Mouse (Mus musculus) B cell, adult (primary cell): ENCODE measurements around the gene Cd300c. TPM values are rescaled to one million over a fixed set of nuclear protein-coding genes. Genes with fewer than 3 reads are reported as not detected.

Source experiments
- total RNA-seq: library from RNA; stranded (reverse); gene quantifications from 4 replicates; pipeline ENCODE4 v1.2.4, GENCODE M21; 2023; ENCODE audit not compliant: inconsistent age

The Cd300c gene
- not detected in 4 replicates for total RNA-seq

DNA sequence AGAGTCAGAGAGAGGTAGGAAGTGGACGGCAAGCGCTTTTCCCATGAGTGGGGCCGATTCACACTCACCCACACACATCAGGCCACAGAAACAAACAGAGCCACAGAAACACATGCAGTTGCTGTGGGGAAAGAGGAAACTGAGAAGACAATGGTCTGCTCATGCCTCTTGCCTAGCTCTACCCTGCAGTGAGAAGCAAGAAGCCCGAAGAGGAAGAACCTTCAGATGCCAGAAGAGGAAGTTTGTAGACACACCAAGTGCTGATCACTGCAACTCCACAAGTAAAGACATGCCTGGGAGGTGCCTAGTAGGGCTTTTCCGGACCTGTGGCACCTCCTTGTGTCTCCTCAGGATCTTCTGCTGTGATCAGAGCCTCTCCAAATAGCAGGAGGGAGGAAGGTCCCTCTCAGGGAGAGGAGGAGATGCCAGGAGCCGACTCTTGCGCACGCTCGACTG, at the start of gene Cd300c:
TSS of gene Cd300c (minus strand) at position 406 of the 456 bp plus-strand sequence.

DNA sequence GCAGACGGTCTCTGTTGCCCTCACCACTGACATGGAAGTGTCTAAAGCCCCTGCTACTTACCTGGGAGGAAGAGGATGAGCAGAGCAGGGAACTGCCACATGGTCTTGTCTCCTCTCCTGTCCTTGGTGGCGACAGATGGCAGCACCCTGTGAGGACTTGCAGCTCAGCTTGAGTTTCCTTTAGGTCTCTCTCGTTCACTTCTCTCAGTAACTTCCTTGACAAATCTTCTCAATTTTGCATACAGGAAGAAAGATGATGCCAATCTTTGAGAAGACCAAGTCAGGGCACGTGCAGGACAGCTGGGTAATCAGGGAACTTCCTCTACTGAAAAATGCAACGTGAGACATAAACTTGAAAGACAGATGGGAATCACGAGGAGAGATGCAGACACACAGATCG, 47.1 kb upstream of the Cd300c start, which contains the start of gene Cd300ld2:
TSS of gene Cd300ld2 (minus strand) at position 101 of the 400 bp plus-strand sequence.

DNA sequence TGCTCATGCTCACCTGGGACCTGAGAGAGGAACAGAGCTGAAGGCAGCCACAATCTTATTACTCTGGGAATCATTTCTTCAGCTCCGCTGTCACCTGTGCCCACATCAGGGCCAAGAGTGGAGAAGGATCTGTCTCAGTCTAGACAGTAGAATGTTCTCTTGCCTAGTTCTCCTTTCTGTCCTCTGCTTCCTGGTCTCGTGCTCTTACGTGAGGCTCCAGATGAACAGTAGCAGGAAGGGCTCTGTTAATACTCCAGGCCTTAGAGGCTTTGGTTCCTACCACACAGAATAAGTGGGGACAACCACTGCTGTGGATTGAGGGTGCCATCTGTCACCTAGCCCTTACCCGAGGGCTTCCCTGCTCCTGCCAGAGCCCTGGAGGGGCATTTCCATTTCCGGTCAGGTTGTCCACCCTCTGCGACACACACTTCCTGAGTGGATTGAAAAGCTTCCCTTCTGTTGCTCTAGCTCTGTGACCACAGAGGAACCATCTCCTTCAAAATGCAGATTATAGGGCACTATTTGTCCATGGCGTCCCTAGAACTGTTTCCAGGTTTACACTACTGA, 32.6 kb upstream of the Cd300c start, which contains the start of gene Cd300c2:
TSS of gene Cd300c2 (minus strand) at position 407 of the 567 bp plus-strand sequence.

DNA sequence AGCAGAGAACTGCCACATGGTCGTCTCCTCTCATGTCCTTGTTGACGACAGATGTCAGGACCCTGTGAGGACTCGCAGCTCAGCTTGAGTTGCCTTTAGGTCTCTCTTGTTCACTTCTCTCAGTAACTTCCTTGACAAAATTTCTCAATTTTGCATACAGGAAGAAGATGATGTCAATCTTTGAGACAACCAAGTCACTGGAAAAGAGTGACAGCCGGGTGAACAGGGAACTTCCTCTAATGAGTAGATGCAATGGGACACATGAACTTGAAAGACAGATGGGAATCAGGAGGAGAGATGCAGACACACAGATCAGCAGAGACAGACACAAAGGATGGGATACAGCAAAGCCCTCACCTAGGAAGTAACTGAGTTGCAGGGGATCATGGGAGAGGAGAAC, 20.8 kb upstream of the Cd300c start, which contains the start of gene Cd300ld:
TSS of gene Cd300ld (minus strand) at position 130 of the 400 bp plus-strand sequence.

DNA sequence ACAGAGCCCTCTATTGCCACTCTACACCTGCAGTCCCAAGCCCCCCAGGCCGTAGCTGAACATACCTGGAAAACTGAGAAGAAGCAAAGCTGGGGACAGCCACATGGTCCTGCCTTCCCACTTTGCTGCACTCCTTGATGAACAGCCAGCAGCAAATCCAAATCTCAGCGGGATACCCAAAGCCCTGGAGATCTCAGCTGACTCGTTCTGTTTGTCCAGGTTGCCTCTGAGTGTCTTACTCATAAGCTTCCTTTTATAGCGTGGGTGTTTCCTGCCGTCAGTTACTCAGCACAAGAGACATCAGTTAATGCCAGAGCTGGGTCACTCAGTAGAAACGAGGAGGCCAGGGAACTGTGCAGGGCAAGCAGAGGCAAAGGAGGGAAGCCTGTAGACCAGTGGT, 34.8 kb downstream of the Cd300c start, which contains the start of gene Cd300lb:
TSS of gene Cd300lb (minus strand) at position 243 of the 400 bp plus-strand sequence.

Other genes with a start within 250 kb of the Cd300c start
- 0.45 TPM in 1 of 4 replicates, not detected in the others for gene Dnaic2, start 241.7 kb downstream of the Cd300c start, total RNA-seq
- 2.6 to 4.0 TPM (median 3.7 TPM) in 4 replicates for gene Kif19a, start 203.8 kb downstream of the Cd300c start, total RNA-seq
- gene Btbd17, start 173.2 kb downstream of the Cd300c start, total RNA-seq, result not detected in 4 replicates
- not detected in 4 replicates for gene Gpr142, start 170.2 kb downstream of the Cd300c start, total RNA-seq
- 0.16 TPM in 1 of 4 replicates, not detected in the others for gene Gprc5c, start 118.0 kb downstream of the Cd300c start, total RNA-seq
- 0.71 to 1.3 TPM (median 0.95 TPM) in 4 replicates for gene Cd300a, start 79.1 kb downstream of the Cd300c start, total RNA-seq
- 0.26 to 1.3 TPM in 2 of 4 replicates, not detected in the others for gene Cd300lb, start 34.8 kb downstream of the Cd300c start, total RNA-seq
- gene Cd300ld, start 20.8 kb upstream of the Cd300c start, total RNA-seq, result 0.51 to 1.00 TPM (median 0.70 TPM) in 4 replicates
- gene Cd300c2, start 32.7 kb upstream of the Cd300c start, total RNA-seq, result 0.60 to 2.1 TPM (median 1.6 TPM) in 4 replicates
- gene Cd300ld2, start 47.0 kb upstream of the Cd300c start, total RNA-seq, result not detected in 4 replicates
- gene Cd300ld4, start 57.9 kb upstream of the Cd300c start, total RNA-seq, result not detected in 4 replicates
- gene Cd300ld5, start 68.6 kb upstream of the Cd300c start, total RNA-seq, result 0.90 to 1.1 TPM (median 0.95 TPM) in 4 replicates
- gene Cd300ld3, start 79.3 kb upstream of the Cd300c start, total RNA-seq, result 0.90 to 1.1 TPM (median 0.96 TPM) in 4 replicates
- gene Cd300e, start 93.0 kb upstream of the Cd300c start, total RNA-seq, result 0.39 to 1.3 TPM (median 1.2 TPM) in 4 replicates
- gene Rab37, start 122.3 kb upstream of the Cd300c start, total RNA-seq, result 4.1 to 6.9 TPM (median 4.9 TPM) in 4 replicates
- gene Cd300lf, start 164.8 kb upstream of the Cd300c start, total RNA-seq, result 9.7 to 14.3 TPM (median 10.3 TPM) in 4 replicates
- 73.9 to 83.7 TPM (median 79.0 TPM) in 4 replicates for gene Slc9a3r1, start 194.2 kb upstream of the Cd300c start, total RNA-seq
- 14.8 to 19.6 TPM (median 16.6 TPM) in 4 replicates for gene Tmem104, start 218.3 kb upstream of the Cd300c start, total RNA-seq
- gene Nat9, start 218.7 kb upstream of the Cd300c start, total RNA-seq, result 15.6 to 30.2 TPM (median 19.0 TPM) in 4 replicates